Mouse (Mus musculus) heart, postnatal 14 days (tissue): ENCODE data around the gene Drd3. TPM values are rescaled to one million over a fixed set of nuclear protein-coding genes. Genes with fewer than 3 reads are reported as not detected.

Experiments used
- microRNA-seq, 2 experiments: library from miRNA; unstranded; fragments of <30 nt; microRNA quantifications; one replicate each; pipeline ENCODE4 v1.2.0; 2021 to 2022
- total RNA-seq, 2 experiments: library from RNA; stranded (reverse); gene quantifications; 2 replicates each; pipeline ENCODE4 v1.2.3; 2021

Gene Drd3
- total RNA-seq, 2 experiments from 2014 or later: not detected

Small RNA genes lying within 50 kb of the gene (microRNA-seq; reads per million reads assigned to microRNA genes)
- 0 reads per million in 2 experiments for gene Gm25996

Other genes starting within 250 kb of the Drd3 start
- not detected for gene Tigit, start 89.9 kb upstream of the Drd3 start, total RNA-seq
- 1 to 10 TPM; 1.7 to 2.7 TPM for gene Ccdc191, start 135.8 kb downstream of the Drd3 start, total RNA-seq
- 10 to 100 TPM; 14.7 to 16.2 TPM for gene Qtrt2, start 172.8 kb downstream of the Drd3 start, total RNA-seq
- under 1 TPM; 0.49 to 0.57 TPM for gene Zdhhc23, start 225.8 kb downstream of the Drd3 start, total RNA-seq